Mouse (Mus musculus) liver (tissue): ENCODE data around the gene Ccng2.

Source experiments
- DNase-seq: peaks from one replicate; pipeline ENCODE4 v3.0.0-alpha.2; 2020; ENCODE audit warnings: mixed read lengths

Ccng2 gene

DNA sequence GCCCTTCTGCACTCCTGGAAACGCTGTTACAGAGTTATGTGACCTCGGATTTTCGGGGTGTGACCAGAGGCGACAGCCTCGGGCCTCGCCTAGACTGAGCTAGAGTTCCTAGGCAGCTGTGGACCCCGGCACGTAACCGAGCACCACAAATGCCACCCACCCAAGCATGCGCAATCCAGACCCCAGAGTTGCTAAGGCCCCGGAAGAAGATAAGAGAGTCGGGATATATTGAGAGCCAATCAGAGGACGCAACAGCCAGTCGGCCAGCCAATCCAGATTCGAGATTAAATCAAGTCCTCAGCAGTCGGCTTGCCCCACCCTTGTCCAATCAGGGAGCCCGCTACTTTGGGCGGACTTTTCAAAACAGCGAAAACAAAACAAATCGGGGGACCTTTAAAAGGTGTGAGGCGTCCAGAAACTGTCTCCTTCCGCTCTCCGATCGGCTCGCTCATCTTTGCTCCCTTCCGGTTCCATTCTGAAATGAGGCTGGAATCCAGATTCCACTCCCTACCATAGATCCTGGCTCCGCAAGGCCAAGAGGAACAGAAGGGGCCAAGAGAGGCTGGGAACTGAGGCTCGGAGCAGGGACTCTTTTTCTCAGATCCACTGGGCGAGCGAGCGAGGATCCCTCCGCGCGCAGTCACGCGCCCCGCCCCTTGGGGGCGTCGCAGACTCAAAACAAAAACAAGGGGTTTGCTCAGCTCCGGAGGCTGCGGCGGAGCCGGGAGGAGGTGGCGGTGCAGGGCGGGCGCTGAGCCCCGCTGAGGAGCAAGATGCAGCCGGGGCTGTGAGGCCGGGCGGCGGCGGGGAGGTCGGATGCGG is at the start of gene Ccng2:
Gene Ccng2, plus strand, starts transcription at position 375 of the 822 bp plus-strand sequence.
- peak; percentile 91 for DNase-seq

DNA sequence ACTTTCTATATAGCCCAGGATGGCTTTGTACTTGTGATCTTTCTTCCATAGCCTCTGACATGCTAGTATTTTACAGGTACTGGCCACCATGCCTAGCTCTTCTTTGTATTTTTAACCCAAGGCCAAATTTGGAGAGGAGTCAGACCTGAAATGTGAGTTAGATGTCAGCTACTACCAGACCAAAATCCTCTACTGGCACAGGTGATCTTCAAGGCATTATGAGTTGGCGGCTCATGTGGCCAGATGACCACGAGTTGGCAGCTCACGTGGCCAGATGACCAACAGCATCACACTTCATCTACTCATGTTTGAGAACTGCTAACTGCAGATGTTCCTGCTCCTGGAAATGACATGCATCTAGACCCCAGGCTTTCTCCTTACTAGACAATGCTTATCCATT is 48.7 kb upstream of the Ccng2 start:
- no peak for DNase-seq

- DNase-seq, result no peak
Observed at GRCm38 (mm10) chr5:93221661-93222060, 45.4 kb upstream of the Ccng2 start.

GRCm38 (mm10) chr5:93224549-93224948 is 42.5 kb upstream of the Ccng2 start:
- no peak for DNase-seq

- DNase-seq, result peak; percentile 62
Observed at GRCm38 (mm10) chr5:93227157-93227556, 39.9 kb upstream of the Ccng2 start.

GRCm38 (mm10) chr5:93229527-93229926 is 37.5 kb upstream of the Ccng2 start:
- no peak for DNase-seq

- no peak for DNase-seq
Observed at GRCm38 (mm10) chr5:93231721-93232120, 35.3 kb upstream of the Ccng2 start.

GRCm38 (mm10) chr5:93232838-93233237 is 34.2 kb upstream of the Ccng2 start:
- peak; percentile 67 for DNase-seq

- no peak for DNase-seq
Observed at GRCm38 (mm10) chr5:93234130-93234529, 32.9 kb upstream of the Ccng2 start.

GRCm38 (mm10) chr5:93234605-93235004 is 32.5 kb upstream of the Ccng2 start:
- DNase-seq, result no peak

GRCm38 (mm10) chr5:93235888-93236287 is 31.2 kb upstream of the Ccng2 start:
- no peak for DNase-seq

- DNase-seq, result no peak
Observed at GRCm38 (mm10) chr5:93236541-93236940, 30.5 kb upstream of the Ccng2 start.

DNA sequence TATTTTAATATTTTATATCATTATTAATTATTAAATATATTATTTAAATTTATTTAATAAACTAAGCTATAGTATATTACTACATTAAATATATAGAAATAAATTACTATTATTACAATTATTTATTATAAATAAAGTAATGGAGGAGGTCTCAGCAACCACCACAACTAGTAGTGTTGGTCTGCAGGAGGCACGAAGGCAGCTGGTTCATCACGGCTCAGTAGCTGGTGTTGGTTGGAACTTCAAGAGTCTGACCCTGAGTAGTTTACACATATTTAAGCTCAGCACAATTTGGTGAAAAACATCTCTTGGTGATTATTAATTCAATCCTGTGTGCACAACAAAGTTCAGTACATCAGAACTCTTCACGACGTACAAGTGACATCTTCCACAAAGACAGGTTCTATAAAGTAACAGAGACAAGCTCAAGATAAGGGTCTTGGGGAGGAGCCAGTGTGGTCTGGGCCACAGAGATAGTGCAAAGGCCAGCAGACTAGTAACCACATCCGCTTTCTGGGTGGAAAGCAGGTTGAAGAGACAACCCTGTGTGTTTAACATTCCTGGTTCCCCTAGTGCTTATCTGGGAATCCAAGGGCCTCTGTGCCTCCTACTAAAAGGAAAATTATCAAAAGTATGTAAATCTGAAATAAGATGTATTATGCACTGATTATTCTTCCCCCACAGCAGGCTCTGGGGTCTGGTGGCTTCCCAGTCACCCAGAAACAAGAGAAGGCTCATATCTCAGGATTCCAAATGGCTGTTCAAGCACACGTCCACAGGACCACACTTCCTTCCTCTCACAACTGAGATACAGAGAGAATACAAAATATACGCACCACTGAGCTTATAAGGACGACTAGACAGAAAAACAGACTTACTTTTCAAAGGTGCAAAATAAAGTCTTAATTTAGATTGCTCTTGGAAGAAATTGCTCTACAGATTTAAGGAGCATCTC is 27.2 kb upstream of the Ccng2 start:
- peak; percentile 86 for DNase-seq

DNA sequence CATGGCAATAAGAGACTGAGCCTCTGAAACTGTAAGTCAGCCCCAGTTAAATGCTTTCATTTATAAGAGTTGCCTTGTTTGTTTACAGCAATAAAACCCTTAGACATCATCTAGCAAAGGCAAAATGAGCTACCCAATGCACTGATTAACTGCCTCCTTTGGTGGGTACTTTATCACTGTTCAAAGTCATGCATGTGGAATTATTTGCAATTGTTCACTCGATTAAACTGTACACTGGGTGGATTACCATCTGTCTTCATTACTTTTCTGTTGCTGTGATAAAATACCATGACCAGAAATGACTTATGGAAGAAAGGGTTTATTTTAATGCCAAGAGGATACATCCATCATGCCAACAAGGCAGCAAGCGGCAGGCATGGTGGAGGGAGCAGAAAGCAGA is 21.8 kb upstream of the Ccng2 start:
- no peak for DNase-seq

GRCm38 (mm10) chr5:93249940-93250578 is 17.0 kb upstream of the Ccng2 start:
- no peak for DNase-seq

DNA sequence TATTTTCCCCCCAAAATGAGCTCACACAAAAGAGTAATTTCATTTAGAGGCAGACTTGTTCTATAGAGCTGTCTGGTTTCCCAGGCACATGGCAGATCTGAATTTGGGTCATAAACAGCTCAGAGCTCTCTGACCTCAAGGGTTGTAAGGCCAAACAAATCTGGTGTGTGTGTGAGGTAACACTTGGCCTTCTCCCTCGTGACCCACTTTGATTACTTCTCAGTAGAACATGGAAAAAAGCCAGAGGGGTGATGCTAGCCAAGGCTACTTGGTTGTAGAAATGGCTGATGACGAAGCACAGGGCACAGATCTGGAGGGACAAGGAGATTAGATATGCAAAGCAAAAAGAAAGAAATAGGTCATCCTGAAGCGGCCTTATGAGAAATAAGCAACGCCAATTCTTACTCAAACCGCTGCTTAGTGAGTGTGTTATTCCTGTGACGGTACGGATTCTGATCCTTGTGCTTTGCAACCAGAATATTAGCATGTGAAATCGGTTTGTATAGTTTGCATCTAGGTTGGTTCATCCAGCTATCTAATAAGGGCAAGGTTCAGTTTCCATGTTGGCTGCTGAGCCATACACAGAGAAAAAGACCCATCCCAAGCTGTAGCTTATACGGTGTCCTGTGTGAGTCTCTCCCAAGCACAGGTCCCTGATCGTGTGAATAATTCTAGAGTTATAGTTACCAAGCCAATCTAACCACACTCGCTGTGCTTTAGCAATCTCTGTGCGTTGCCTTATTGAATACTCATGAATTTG is 15.9 kb upstream of the Ccng2 start:
- no peak for DNase-seq

DNA sequence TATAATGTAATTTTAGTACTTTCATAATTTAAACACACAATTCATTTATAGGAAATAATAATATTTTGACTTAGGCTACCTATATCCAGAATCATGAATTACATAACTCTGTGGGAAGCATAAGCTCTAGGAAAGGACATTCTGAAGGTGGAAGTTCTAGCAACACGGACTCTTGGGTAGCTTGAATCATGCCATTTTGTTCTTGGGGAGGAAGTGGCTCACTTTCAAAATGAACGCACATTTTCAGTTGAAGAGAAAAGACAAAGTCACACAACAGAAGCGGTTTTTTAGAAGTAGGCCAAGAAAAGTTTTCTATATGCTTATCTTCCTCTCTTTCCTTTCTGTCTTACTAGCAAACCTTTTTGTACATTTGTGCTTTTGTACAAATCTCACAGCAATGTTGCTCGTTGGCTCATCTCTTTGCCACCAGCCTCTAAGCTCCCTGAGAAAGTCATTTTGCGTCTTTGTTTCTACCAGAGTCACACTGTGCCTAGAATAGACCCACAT is 11.2 kb upstream of the Ccng2 start:
- DNase-seq, result no peak

GRCm38 (mm10) chr5:93256820-93257405 is 10.1 kb upstream of the Ccng2 start:
- DNase-seq, result no peak

- DNase-seq, result no peak
Observed at GRCm38 (mm10) chr5:93259349-93259748, 7.7 kb upstream of the Ccng2 start.

- DNase-seq, result no peak
Observed at GRCm38 (mm10) chr5:93260983-93261382, 6.1 kb upstream of the Ccng2 start.

GRCm38 (mm10) chr5:93262751-93263150 is 4.3 kb upstream of the Ccng2 start:
- no peak for DNase-seq
